Mouse (Mus musculus) olfactory bulb, adult 2 months (tissue): Measurements from ENCODE around the gene Fbxl2.

Experiments used
- CTCF ChIP-seq: fragments of 200-500 bp; IDR thresholded peaks from 2 replicates; pipeline ENCODE4 v1.5.1; 2012; ENCODE audit warnings: low read depth, mild to moderate bottlenecking, low read length, moderate library complexity; ENCODE audit not compliant: insufficient read depth
- POLR2A ChIP-seq: fragments of 200-500 bp; IDR thresholded peaks from 2 replicates; pipeline ENCODE4 v1.6.1; 2012; ENCODE audit warnings: mild to moderate bottlenecking, low read depth, low read length, moderate library complexity; ENCODE audit not compliant: insufficient read depth

- TF ChIP-seq POLR2A (no peak), CTCF (no peak)
Observed at GRCm38 (mm10) chr9:114025846-114026245, 20.1 kb downstream of the Fbxl2 start.
